Mouse (Mus musculus) frontal cortex, postnatal 14 days (tissue): ENCODE data around the gene 9930111J21Rik1.
"Not testable (repeated sequence)": the region's sequence is repeated elsewhere in the genome, so short reads cannot be mapped to it uniquely, and the experiment has no call there.

Experiments used
- DNase-seq, 2 experiments: peaks; one replicate each; pipeline ENCODE4 v3.0.0; 2022; ENCODE audit warnings: low spot score in 2 of 2

9930111J21Rik1 gene

GRCm38 (mm10) chr11:48979251-48979650 is at the start of gene 9930111J21Rik1:
9930111J21Rik1 (minus strand) TSS chr11:48979398.
- DNase-seq, result not testable (repeated sequence)

DNA sequence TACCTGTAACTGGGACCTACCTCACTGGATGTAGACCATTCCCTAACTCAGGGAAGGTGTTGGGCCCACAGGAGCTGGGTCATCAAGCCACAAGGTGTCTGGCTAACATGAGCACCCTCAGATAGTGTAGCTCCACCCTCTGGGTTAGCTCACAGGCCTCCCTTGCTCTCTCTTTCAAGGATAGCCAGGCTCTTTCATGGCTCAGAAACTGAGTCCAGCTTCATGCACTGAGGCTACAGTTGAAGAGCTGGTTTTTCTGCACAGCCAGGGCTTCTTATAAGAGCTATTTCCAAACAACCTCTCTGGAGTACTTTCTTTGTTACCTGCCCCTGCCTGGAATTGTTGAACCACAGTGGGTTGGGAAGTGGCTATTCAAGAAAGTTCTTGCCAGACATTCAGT is 32.9 kb upstream of the 9930111J21Rik1 start:
- not testable (repeated sequence) for DNase-seq

DNA sequence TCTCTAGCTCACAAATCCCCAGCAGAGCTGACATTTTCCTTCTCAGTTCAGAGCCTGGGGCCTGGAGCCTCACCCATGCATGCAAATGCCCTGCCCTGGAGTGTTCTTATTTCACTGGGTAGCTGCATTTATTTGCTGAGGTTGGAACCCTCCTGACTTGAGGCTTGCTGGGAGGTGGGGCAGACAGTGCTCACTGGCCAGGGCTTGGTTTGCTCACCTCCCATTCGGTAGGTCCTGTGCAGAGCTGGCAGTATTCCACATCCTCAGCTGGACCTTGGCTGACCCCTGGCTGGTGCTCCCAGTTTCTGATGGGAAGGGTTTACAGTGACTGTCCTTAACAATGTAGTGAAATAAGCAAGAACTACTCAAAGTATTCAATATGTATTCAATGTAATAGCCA is 27.6 kb upstream of the 9930111J21Rik1 start:
- not testable (repeated sequence) for DNase-seq

- DNase-seq, result not testable (repeated sequence)
Observed at GRCm38 (mm10) chr11:49006317-49006716, 27.1 kb upstream of the 9930111J21Rik1 start.

GRCm38 (mm10) chr11:49000411-49000810 is 21.2 kb upstream of the 9930111J21Rik1 start:
- not testable (repeated sequence) for DNase-seq

DNA sequence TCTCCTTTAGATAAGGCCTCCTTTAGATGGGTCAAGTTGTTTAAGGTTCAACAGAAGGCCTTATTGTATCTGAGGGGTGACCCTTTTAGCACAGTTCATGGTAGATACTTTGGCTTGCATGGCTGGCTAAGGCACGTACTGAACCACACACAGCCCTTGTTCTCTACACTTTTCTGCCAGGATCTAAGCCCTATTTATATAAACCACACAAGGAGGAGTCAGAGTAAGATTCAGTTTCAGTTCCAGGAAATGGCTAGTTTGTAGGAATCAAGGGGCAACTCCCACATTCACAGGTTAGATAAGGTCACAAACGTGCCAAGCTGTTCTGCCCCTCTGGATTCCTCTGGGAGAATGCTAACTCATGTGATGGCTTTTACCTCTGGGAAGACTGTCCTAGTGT is 14.8 kb upstream of the 9930111J21Rik1 start, which contains the start of gene Tgtp1:
Tgtp1 (minus strand) TSS at position 155 of the 400 bp plus-strand sequence.
- DNase-seq, result not testable (repeated sequence)

DNA sequence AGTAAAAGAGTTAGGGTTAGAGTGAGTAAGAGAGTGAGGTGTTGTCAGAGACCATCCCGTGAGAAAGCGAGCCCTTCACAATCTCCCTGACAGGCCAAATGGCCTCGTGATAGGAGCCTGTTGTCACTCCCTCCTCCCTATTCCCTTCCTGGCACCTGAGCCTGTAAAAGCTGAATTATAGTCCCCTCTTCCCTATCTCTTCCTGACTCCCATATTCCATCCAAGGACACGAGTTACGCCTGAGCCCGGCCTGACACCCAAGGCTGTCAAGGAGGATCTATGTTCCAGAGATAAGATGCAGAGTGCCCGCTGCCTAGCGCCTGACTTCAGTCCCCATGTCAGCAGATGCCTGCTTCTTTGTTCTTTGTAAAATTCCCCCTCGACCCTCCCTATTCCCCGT is 14.1 kb upstream of the 9930111J21Rik1 start:
- DNase-seq, result not testable (repeated sequence)

DNA sequence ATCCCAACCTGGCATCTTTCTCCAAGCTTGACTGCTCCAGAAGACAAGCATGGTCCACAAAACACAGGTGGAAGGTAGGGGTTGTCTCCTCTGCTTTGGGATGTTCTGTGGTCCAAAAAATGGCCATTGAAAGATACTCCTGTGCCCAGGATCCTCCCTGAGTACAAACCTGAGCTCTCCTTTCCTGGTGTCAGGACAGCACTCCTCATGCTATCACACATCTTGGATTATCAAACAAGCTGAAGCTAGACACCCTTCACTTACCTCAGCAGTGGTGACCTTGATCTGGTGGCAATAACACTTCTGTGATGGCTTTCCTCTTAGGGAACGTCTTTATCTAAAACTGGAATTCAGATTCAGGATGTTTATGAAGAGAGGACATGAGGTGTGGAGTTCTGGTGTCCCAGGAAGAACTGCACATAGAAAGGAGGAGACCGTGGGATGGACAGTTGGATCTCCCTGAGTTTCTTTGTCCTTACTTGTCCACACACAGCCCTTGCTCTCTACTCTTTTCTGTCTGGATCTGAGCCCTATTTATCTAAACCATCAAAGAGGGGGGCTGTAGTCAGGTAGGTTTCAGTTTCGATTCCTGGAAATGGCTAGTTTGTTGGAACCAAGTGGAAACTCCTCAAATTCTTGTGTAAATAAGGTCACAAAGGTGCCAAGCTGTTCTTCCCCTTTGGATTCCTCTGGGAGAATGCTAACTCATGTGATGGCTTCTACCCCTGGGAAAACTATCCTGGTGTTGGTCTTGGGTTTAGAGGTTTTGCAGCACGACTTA is 12.7 kb upstream of the 9930111J21Rik1 start, which contains the start of gene Gm12185:
Gm12185 (minus strand) TSS at position 487 of the 781 bp plus-strand sequence.
- not testable (repeated sequence) for DNase-seq

DNA sequence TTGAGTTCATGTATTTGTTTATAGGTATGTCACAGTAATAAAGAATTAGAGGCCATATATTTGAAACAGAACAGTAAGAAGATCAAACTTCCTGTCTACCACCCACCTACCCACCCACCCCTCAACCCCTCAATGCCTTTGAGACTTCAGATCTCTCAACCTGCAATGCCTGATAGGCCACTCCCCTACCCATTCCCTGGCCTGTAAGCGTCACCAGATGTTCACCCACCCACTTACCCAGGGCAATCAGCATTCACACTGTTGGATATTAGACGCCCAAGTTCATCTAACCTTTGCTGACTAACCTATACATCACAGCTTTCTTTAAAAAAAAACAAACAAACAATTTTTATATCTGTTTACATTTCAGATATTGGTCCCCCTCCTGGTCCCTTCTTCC is 10.8 kb upstream of the 9930111J21Rik1 start:
- DNase-seq, result not testable (repeated sequence)

GRCm38 (mm10) chr11:48988219-48988618 is 9.0 kb upstream of the 9930111J21Rik1 start:
- not testable (repeated sequence) for DNase-seq

- DNase-seq, result not testable (repeated sequence)
Observed at GRCm38 (mm10) chr11:48982848-48983247, 3.6 kb upstream of the 9930111J21Rik1 start.

GRCm38 (mm10) chr11:48980052-48980451 is 854 bp upstream of the 9930111J21Rik1 start:
- not testable (repeated sequence) for DNase-seq

DNA sequence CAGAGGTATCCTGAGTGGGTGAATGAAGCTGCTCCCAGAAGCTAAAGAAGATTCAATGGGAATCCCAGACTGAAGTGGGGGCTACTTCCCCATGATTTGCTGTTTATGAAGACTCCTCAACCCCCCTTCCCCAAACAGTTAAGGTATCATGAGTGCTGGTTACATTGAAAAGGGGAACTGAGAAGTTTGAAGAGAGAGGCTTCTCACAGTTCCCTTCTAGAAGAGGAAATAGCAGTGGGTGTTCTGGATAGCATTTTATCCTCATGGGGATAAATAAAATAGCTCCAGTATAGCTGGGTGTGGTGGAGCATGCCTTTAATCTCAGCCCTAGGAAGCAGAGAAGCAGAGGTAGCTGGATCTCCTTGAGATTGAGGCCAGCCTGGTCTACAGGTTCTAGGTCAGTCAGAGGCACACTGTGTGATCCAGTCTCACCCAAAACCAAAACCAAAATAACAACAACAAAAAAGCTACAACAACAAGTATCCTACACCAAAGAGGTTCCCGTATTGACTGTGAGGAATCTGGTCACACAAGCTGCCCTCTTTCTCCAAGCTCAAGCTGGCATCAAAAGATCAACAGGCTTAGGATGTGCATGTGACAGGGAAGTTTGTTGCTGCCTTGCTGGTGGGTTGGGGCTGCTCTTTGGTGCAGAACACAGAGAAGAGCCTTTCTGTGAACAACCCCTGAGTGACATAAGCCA is 808 bp downstream of the 9930111J21Rik1 start, which contains the start of gene Olfr56:
Olfr56 (plus strand) TSS at position 650 of the 700 bp plus-strand sequence.
- DNase-seq, result not testable (repeated sequence)

GRCm38 (mm10) chr11:48974686-48975085 is 4.5 kb downstream of the 9930111J21Rik1 start:
- DNase-seq, result not testable (repeated sequence)

DNA sequence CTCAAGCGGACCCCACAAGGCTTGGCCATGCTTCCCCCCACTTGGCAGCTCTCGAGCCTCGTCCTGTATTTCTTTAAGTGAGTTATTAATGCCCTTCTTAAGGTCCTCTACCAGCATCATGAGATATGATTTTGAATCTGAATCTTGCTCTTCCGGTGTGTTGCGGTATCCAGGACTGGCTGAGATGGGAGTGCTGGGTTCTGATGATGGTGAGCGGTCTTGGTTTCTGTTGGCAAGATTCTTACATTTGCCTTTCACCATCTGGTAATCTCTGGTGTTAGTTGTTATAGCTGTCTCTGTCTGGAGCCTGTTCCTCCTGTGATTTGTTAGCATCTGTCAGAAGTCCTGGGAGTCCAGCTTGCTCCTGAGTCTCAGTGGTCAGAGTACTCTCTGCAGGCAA is 33.1 kb downstream of the 9930111J21Rik1 start, which contains the start of gene Psme2b:
Psme2b (minus strand) TSS at position 101 of the 400 bp plus-strand sequence.
- DNase-seq, result not testable (repeated sequence)

GRCm38 (mm10) chr11:48939286-48939685 is 39.9 kb downstream of the 9930111J21Rik1 start:
- DNase-seq, result not testable (repeated sequence)

DNA sequence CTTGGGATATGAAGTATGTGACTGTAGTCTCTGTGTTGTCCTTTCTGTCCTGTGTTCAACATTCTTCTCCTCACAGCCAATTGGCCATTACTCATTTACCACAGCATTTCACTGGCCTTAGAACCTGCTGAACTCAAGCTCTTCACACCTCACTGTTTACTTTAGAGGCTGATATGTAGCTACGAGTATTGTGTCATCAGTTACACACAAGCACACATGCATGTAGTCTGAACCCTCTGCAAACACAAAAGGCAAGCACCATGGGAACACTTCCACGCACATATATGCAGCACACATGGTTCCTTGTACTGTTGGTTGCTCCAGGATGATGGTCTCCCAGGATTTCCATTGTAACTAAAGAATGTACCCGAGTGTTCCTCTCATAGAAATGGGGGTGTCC is 43.9 kb downstream of the 9930111J21Rik1 start:
- DNase-seq, result not testable (repeated sequence)

GRCm38 (mm10) chr11:48933923-48934322 is 45.3 kb downstream of the 9930111J21Rik1 start:
- not testable (repeated sequence) for DNase-seq

DNA sequence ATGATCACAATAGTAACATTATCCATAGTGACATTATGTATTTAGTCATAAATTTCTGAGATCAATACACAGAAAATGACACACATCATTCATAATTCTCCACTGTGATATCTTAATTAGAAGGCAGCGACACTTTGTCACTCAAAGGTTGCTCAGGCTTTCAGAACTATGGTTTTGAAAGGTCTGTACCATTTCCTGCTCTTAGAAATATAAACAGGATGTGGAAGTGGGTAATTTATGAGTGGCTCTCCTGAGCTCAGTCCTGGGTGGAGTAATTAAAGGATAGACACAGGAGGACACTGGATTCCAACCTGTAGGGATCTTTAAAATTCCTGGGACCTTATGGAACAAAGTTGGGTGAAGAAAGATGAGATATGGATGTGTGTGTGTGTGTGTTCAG is 45.8 kb downstream of the 9930111J21Rik1 start:
- DNase-seq, result not testable (repeated sequence)

- not testable (repeated sequence) for DNase-seq
Observed at GRCm38 (mm10) chr11:48928068-48928467, 51.1 kb downstream of the 9930111J21Rik1 start.

DNA sequence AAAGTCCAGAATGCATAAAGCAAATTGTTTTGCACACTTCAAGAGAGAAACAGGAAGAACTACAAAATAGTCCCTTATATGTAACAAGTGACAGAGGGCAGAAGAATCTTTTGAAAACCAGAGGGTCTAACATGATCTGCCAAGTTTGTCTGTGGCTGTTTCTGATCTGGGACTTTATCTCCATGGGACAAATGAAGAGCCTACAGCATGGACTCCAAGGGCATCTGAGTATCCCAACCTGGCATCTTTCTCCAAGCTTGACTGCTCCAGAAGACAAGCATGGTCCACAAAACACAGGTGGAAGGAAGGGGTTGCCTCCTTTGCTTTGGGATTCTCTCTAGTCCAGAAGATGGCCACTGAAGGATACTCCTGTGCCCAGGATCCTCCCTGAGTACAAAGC is 52.8 kb downstream of the 9930111J21Rik1 start:
- DNase-seq, result not testable (repeated sequence)

DNA sequence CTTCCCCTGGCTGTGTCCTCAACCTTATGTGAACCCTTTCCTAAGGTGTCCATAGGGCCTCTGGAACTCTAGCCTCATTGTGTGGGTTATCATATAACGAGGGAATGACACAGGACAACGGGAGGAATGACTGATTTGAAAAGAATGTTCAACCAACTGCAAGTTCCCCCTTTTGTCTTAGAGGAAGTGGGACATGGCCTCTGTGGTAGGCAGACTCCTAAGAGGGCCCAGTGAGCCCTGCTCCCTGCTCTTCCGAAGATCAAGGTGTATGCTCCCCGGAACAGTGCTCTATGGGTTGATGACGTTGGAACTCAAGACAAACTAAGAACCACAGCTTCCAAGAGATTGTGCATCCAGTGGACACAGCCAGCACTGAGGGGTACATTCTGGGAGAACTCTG is 55.4 kb downstream of the 9930111J21Rik1 start:
- DNase-seq, result not testable (repeated sequence)
